Mouse (Mus musculus) heart, postnatal 36 days (tissue): ENCODE data around the gene Taf8. TPM values are rescaled to one million over a fixed set of nuclear protein-coding genes. Genes with fewer than 3 reads are reported as not detected.
A peak's percentile ranks its signal among the peaks of the same experiment; 100 is the strongest.
"Not testable (repeated sequence)": the region's sequence is repeated elsewhere in the genome, so short reads cannot be mapped to it uniquely, and the experiment has no call there.

Experiments
- DNase-seq, 2 experiments: peaks; one replicate each; pipeline ENCODE4 v3.0.0; 2021 to 2022
- intact Hi-C: fragments of 180-260 bp; cut with DNase I; formaldehyde crosslinking; loops from one replicate; pipeline ENCODE4 v1.15.1; 2025
- total RNA-seq, 2 experiments: library from RNA; stranded (reverse); gene quantifications; 2 replicates each; pipeline ENCODE4 v1.2.3; 2021

The Taf8 gene
- total RNA-seq, 2 experiments from 2014 or later, result 12.0 to 13.6 TPM

DNA sequence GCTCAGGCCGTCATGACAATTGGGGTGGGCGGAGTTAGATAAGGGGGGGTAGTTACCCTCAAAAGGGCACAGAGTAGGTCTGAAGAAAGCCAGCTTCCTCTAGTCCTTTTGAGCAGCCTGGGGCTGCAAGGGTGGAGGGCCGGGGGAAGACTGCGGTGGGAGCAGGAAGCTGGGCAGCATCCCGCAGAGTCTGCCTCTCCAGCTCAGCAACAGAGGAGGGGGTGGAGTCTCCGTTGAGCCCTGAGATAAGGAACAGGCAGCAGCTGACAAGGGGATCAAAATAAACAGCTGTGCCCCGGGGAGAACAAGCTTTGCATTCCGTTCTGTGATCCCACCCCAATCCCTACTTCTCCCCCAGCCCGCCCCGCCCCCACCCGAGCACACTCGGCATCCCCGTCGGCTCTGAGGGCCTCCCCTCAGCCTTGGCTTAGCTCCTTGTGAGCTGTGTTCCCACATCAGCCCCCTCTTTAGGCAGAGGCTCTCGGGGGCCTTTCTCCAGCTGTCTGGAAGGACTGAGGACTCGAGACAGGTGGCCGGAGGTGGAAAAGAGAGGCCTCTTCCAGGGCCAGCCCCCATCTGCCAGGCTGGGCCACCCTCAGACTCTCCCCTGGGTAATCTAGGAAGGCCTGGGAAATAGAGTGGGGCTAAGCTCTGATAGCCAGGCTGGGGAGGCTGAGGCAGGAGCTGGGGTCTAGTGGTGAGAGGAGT, 19.6 kb upstream of the Taf8 start:
- intact Hi-C loops, result loop anchor here (1.0 kb wide), 1 partner anchor 72 kb away; no protein-coding TSS in a partner anchor
- peak; percentile 49 to 69 for DNase-seq

DNA sequence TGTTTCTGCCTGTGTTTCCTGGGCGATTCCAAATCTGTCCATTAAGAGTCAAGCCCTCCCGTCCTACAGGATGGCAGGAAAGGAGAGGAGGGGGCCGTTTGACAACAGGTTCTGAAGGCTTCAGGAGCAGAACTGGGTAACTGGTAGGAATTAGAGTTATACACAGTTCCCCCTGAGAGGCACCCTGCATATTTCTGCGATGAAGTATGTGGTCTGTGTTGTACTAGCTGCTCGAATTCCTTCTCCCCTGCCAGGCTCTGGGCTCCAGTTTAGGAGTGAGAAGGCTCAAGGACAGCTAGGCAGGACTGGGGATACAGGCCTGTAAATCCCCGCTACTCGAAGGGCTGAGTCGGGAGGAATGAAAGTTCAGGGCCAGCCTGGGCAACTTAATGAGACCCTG, 16.1 kb upstream of the Taf8 start:
- intact Hi-C loops, result loop anchor here (10.0 kb wide), 1 partner anchor 157 kb away; no protein-coding TSS in a partner anchor
- peak; percentile 35 to 41 for DNase-seq

DNA sequence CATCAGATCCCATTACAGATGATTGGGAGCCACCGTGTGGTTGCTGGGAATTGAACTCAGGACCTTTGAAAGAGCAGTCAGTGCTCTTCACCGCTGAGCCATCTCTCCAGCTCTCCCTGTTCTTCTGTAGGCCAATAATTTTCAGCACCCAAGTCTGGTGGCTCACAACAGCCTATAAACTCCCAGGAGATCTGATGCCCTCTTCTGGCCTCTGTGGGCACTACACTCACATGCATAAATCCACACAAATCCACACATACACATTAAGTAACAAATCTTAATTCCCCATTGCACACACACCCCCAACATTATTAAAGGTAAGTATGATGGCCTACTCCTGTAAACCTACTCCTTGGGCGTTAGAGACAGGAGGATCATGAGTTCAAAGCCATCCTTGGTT, 14.1 kb upstream of the Taf8 start:
- no peak for DNase-seq
- intact Hi-C loops, result loop anchor here (10.0 kb wide), 1 partner anchor 159 kb away; no protein-coding TSS in a partner anchor

DNA sequence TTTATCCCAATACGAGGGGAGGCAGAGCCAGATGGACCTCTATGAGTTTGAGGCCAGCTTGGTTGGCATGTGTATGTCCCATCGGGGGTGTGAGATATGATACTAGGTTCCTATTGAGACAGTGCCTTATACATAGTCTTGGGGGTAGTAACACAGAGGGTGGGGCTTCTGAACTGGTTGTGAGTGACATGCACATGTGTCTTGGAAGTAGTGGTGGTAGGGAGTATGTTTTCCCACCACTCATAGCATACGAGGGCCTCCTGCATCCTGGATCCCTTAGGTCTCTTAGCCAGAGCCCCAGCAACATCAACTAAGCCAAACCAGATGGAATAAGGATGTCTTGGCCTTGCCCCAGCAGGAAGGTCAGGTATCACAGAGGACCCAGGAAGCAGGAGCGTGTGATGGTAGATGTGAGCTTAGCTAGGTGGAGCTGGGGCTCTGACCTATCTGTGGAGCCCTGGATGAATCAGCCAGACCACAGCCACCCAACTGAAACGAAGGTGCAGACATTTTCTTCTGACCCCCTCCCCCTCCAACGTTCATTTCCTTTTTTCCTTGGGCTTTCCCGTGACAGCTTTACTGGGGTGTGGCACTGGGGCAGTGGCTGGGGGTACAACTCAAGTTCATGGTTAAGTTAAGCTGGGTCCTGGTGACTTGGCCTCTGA, 13.2 kb upstream of the Taf8 start:
- DNase-seq, result no peak
- intact Hi-C loops, result loop anchor here (10.0 kb wide), 1 partner anchor 159 kb away; no protein-coding TSS in a partner anchor

DNA sequence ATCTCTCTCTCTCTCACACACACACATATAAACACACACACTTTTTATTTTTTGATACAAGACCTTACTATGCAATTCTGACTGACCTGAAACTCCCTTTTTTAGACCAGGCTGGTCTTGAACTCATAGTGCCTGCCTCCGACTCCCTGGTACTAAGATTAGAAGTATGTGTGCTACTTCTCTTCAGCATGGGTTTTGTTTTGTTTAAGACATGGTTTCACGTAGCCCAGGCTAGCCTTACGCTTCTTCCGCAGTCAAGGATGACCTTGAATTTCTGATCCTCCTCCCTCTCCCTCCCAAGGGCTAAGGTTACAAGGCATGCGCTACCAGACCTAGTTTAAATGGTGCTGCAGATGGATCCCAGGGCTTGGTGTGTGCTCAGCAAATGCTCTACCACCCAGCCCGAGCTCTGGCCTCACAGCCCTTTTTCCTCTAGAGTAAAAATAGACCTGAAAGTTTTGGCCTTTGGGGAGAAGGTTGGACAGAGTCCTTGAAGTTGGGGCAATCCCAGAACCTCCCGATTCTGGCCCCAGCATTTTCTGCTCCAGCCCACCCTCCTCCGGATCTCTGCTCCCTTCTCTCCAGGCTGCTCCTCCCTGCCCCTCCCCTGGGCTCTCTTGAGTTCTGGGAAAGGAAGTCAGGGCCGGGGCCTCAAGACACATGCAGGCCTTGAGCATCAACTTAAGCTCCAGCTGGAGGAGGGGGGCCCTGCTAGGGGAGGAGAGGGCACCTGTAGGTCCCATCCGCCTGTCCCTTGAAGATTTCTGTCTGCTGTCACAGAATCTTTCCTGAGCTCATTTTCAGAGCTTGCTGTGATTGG, 11.1 kb upstream of the Taf8 start:
- intact Hi-C loops, result loop anchor here (10.0 kb wide), 1 partner anchor 162 kb away; no protein-coding TSS in a partner anchor
- DNase-seq, result peak in 1 of 2 experiments; percentile 39

DNA sequence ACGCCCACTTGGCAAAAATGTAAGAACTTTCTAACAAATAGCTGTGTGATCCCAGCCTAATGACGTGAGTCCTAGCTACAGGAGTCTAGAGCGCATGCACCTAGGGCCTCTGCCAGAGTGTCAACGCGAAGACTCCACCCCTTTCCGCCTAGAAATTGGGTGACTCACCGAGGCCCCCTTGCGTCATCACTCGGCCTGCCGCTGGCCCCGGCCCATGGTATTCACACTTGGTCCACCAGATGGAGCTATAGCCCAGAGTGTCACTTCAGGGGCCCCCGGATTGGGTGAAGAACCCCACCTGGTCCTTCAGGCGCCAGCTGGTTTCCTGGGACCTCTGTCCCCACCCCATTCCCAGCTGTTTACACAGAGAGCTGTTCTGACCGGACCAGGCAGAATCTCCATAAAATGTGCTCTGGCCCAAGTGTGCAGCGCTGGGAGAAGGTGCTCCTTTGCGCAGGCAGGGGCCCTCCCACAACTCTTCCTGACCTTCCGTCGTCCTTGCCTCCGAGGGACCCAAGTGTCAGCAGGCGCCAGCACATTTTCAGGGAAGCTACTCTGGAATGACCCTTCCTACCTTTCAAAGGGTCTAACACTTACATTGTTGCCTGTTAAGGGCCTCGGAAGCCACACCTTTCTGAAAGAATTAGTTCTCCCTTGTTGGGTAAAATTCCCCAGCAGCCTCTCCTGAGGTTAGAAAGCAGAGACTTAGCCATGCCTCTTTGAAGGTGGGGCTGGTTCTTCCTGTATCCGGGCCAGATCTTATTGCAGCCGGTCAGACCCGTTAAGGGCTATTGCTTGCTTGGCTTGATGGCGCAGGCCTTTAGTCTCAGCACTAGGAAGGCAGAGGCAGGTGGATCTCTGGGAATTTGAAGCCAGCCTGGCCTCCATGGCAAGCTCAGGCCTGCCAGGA, 9.3 kb upstream of the Taf8 start:
- DNase-seq, result peak; percentile 99 to 100
- intact Hi-C loops, result loop anchor here (1.0 to 10.0 kb wide), 3 partner anchors 82 to 163 kb away; partner anchors contain the start of genes Bysl, Gm20517 and Med20

DNA sequence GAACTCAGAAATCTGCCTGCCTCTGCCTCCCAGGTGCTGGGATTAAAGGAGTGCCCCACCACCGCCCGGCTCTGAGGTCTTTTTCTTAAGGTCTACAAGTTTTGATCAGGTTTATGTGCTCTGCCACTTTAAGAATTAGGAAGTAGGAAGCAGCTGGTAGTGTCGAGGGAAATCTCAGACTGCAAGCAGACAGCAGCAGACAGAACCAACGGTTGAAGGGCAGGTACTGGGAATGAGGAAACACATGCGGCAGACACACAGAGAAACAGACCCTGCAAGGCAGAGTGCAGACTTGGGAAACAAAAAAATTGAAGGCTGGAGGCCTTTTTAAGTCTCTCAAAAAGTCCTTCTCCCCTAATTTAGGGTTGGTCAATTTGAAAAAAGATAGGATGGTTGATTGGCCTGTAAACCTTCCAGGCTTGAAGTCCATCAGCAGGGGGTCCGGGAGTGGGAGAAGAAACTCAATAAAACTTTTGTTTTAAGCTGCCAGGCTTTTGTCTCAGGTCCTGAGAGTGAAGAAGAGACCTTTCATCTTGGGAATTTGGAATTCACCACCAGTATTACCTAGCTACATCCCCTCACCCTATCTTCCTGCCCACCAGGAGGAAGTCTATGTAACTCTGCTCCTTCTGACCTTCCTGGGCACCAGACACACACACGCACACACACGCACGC, 7.1 kb upstream of the Taf8 start:
- DNase-seq, result no peak
- intact Hi-C loops, result no loop called here

DNA sequence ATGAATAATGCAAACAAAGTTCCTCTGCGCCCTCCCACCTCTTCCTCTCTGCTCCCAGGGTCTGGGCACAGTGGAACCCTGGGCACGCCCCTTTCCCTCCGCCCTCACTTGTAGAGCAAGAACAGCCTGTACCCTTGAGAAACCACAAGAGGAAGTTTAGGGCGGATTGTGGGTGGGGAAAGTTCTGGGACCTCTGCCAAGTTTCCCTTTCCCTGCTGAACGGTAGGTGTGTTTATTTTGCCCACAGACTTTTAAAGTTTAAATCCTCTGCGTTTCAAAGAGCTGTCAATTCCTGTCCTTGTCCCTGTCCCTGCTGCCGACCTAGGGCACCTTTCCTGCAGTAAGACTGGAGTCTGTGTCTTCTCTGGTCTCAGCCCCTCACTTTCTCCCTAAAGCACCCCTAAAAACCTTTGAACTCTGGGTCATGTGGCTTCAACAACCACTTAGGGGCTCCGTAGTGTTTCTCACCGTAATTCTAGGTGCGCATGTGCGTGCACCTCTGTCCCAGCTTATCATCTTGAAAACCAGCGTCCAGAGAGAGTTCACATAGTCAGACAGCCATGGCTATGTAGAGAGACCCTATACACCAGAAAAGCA, 6.0 kb upstream of the Taf8 start:
- DNase-seq, result peak; percentile 95 to 96
- intact Hi-C loops, result no loop called here

DNA sequence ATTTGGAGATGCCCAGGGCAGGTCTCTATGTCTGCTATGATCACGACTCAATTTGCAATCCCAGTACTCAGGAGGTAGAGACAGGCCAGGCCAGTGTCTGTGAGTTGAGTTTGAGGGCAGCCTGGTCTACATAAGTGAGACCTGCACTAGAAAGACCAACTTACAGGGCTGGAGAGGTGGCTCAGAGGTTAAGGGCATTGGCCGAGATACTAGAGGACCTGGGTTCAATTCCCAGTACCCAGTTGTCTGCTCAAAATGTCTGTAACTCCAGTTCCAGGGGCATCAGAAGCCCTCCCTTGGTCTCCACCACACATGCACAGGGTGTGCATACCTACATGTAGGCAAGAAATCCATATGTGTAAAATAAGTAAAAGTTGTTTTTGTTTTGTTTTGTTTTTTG, 5.4 kb upstream of the Taf8 start:
- no peak for DNase-seq
- intact Hi-C loops, result no loop called here

DNA sequence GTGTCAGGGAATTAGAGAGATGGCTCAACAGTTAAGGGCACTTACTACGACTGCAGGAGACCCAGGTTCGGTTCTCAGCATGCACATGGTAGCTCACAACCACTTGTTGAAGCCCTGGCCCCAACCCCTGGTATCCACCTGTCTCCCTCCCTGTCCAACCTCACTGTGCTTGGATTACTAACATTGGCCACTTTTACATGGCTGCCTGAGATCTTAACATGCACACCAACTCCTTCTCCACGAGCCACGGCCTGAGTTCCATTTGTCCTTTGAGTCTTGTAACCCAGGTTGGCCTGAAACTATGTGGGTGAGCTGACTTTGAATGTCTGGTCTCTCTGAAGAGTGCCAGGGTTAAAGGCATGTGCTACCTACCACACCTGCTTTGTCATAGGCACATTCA, 4.6 kb upstream of the Taf8 start:
- no peak for DNase-seq
- intact Hi-C loops, result no loop called here

DNA sequence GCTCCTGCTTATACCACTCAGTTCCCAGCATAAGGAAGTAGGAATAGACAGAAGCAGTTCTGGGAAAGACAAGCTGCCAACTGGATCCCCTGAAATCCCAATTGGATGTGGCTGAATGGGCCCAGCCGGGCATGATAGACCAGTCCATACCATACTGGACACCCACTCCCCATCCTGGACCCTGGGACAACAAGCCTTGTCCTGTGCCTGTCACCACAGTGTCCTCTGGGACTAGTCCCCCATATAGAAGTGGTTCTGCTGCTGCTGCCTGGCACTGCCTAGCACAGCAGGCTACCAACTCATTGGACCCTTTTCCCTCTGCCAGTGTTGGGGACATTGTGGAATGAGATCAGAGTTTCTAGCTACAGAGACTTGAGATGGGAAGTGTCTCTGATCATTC, 4.0 kb upstream of the Taf8 start:
- intact Hi-C loops, result no loop called here

DNA sequence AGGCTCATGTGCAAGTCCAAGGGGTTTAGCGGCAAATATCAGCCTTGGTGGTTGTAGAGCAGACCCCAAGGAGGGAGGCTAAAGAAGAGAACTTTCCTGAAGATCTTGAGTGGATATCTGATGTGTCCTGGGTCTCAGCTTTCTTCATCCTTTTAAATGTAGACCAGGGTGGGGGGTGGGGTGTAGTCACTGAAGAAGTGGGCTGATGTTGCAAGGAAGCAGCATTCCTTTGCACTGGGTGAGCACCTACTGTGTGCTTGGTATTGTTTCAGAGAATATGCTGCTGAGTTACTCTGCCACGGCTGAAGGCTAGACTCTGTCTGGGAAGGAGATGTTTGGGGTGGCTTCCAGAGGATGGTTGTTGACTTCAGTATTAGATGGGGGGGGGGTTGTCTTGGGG, 3.5 kb upstream of the Taf8 start:
- intact Hi-C loops, result no loop called here
- DNase-seq, result no peak

More for the DNA sequence above, 4.0 kb upstream of the Taf8 start:
- peak in 1 of 2 experiments; percentile 39 for DNase-seq

DNA sequence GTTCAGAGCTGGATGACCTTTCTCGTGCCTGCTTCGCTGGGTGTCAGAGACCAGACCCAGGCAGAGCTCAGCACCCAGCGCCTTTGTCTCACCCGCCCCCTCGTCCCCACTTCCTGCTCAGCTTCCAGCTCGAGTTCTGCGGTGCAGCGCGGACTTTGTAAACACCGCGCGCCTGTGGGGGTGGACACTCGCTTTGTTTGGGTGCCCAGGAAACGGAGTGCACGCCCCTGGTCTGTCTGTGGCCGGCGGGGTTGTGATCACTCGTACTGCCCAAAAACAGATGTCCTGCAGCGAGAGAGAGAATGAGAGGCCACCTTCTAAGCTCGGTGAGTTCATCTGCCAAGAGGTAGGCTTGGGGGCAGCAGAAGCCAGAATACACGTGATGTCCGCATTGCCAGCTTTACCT, 2.9 kb upstream of the Taf8 start, which contains the start of gene Ccnd3:
Gene Ccnd3, plus strand, starts transcription at position 111 of the 406 bp plus-strand sequence.
- DNase-seq, result peak; percentile 84 to 87
- intact Hi-C loops, result no loop called here

DNA sequence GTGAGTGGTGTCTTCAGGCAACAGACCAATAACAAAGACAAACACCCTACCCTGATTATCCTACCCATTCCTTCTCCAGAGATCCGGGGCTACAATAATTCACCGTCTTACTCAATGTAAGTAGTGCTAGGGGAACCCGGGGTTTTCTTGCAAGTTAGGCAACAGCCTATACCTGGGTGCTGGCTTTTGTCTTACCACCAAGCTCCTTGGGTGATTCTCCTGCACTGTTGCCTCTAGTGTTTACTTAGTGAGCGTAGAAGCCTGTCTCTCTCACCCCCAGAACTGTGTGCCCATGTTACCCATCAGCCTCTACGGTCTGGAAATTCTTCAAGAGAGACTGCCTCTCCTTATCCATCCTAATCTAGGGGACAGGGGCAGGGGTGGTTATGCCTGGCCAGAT, 2.1 kb upstream of the Taf8 start:
- no peak for DNase-seq
- intact Hi-C loops, result no loop called here

DNA sequence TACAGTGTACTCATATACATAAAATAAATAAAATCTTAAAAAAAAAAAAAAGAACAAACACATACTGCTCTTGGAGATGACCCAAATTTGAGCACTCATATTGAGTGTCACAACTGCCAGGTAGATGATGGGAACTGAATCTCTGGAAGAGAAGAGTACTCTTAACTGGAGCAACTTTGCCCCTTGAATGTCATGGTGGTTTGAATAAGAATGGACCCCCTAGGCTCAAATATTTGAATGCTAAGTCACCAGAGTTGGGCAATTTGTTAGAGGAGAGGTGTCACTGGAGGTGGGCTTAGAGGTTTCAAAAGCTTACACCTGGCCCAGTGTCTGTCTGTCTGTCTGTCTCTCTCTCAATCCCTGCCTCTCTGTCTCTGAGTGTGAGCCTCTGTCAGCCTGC, 1.6 kb upstream of the Taf8 start:
- no peak for DNase-seq
- intact Hi-C loops, result no loop called here

DNA sequence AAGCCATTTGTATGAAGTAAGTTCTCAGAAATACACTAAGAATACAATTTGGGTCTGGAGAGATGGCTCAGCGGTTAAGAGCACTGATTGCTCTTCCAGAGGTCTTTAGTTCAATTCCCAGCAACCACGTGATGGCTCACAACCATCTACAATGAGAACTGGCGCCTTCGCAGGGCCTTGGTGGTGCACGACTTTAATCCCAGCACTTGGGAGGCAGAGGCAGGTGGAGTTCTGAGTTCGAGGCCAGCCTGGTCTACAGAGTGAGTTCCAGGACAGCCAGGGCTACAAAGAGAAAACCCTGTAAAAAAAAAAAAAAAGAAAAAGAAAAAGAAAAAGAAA, 584 bp upstream of the Taf8 start:
- intact Hi-C loops, result not testable (repeated sequence)

DNA sequence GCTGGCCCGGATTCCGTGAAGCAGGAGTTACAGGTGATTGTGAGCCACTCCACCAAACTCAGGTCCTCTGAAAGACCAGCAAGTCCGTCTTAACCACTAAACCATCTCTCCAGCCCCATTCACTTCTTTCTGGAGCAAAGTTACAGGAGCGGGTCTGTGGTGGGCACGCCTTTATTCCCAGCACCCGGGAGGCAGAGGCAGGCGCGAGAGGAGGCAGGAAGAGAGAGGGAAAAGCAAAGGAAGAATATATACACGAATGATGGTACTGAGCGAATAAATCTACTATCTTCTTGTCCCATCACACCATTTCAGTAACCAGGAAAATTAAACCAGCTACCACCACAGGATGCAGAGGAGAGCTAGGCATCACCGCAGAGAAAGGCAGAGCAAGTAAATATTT, 561 bp downstream of the Taf8 start:
- no peak for DNase-seq

More for the DNA sequence above, 584 bp upstream of the Taf8 start:
- DNase-seq, result not testable (repeated sequence)

DNA sequence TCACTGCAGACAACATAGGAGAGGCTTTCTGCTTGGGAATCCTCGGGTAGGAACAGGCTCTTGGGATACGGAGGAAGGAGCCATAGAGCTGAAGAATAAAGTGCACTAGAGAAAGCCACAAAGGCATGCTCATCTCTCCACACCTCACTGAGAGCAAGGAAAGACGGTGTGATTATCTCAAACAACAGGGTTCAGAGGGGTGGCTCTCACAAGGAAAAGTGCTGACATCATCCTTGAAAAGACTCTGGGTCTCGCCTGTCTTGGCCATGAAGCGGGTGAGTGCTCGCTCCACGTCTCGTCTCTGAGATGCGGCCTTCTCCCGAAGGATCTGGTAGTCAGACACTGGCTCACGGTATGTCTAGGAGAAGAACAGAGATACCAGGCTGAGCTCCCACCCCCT, 8.0 kb downstream of the Taf8 start:
- no peak for DNase-seq
- intact Hi-C loops, result no loop called here

More for the DNA sequence above, 561 bp downstream of the Taf8 start:
- intact Hi-C loops, result no loop called here

DNA sequence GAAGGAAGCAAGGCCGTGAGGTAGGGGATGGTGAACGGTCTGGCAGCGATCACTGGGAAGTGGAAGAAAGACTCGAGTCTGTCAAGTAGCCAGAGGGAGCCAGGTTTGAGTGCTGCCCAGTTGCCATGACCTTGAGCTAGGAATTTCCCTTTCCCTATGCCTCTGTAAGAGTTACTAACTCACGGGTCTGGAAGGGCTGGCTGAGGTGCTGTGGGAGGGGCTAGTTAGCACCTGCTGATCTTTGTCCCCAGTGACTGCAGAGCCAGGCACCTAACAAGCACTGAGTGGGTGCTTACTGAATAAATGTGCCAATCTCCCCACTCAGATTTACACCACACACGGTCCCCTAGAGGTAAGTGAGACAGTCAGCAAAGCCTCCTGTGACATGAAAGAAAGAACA, 8.4 kb downstream of the Taf8 start:
- intact Hi-C loops, result no loop called here
- DNase-seq, result no peak
